Mouse (Mus musculus) megakaryocyte, embryonic 14.5 days (primary cell): ENCODE measurements at regions not wholly inside any gene's neighbourhood (a gene's known extent, or its start where the extent isn't known, plus 50 kb on each side); places are given as distances from the start of the nearest gene placed in this dataset.

Source experiments
- H3K27me3 ChIP-seq: replicated peaks from 2 replicates; pipeline ENCODE3; 2012; ENCODE audit warnings: inconsistent platforms
- H3K36me3 ChIP-seq: replicated peaks from 2 replicates; pipeline ENCODE3; 2012; ENCODE audit warnings: low read length, inconsistent platforms, mixed read lengths
- H3K4me1 ChIP-seq: 2 replicates; pipeline ENCODE4 v1.6.1; 2012; ENCODE audit warnings: inconsistent platforms
- H3K4me3 ChIP-seq: replicated peaks from 2 replicates; pipeline ENCODE3; 2012; ENCODE audit warnings: moderate library complexity, mild to moderate bottlenecking, inconsistent platforms
- H3K9me3 ChIP-seq: 2 replicates; pipeline ENCODE4 v1.6.1; 2012; ENCODE audit warnings: inconsistent platforms
- FLI1 ChIP-seq: IDR thresholded peaks from 2 replicates; pipeline ENCODE4 v1.6.1; 2012; ENCODE audit warnings: low read length, inconsistent platforms, mixed read lengths
- GATA1 ChIP-seq: IDR thresholded peaks from 3 replicates; pipeline ENCODE4 v1.6.1; 2012; ENCODE audit warnings: mixed read lengths, low read length, inconsistent platforms, borderline replicate concordance

- Histone ChIP-seq H3K4me3 (no peak overlapping the region), H3K4me1 (peaks cover 62% of the 10 kb centered on the region), H3K9me3 (peaks cover 4% of the 10 kb centered on the region), H3K27me3 (no peaks in the 10 kb centered on the region), H3K36me3 (no peaks in the 10 kb centered on the region)
- no peak for TF ChIP-seq FLI1
- TF ChIP-seq GATA1: no peak
Observed at GRCm38 (mm10) chr10:119061349-119061850, 178.5 kb downstream of the Cand1 start.

GRCm38 (mm10) chr10:119058493-119059020 lies 181.3 kb downstream of the Cand1 start:
- Histone ChIP-seq H3K4me3 (no peak overlapping the region), H3K9me3 (peaks cover 8% of the 10 kb centered on the region; the same call in 1 of the 2 replicates), H3K4me1 (peaks cover 42% of the 10 kb centered on the region), H3K36me3 (no peaks in the 10 kb centered on the region), H3K27me3 (no peaks in the 10 kb centered on the region)
- TF ChIP-seq GATA1 (no peak), FLI1 (no peak)

GRCm38 (mm10) chr10:119055199-119055785 lies 184.6 kb downstream of the Cand1 start:
- H3K9me3 ChIP-seq: peaks cover 8% of the 10 kb centered on the region; the same call in 1 of the 2 replicates
- H3K27me3 ChIP-seq: no peaks in the 10 kb centered on the region
- no peaks in the 10 kb centered on the region for H3K36me3 ChIP-seq
- peaks cover 40% of the 10 kb centered on the region for H3K4me1 ChIP-seq
- H3K4me3 ChIP-seq: no peak overlapping the region
- TF ChIP-seq FLI1 (no peak), GATA1 (no peak)

- TF ChIP-seq GATA1 (no peak), FLI1 (no peak)
- Histone ChIP-seq H3K27me3 (no peaks in the 10 kb centered on the region), H3K36me3 (no peaks in the 10 kb centered on the region), H3K4me1 (peaks cover 46% of the 10 kb centered on the region), H3K9me3 (peaks cover 8% of the 10 kb centered on the region; the same call in 1 of the 2 replicates), H3K4me3 (no peak overlapping the region)
Observed at GRCm38 (mm10) chr10:119054191-119055175, 184.5 kb upstream of the Dyrk2 start.

- Histone ChIP-seq H3K36me3 (no peaks in the 10 kb centered on the region), H3K9me3 (peaks cover 8% of the 10 kb centered on the region; the same call in 1 of the 2 replicates), H3K4me1 (peaks cover 40% of the 10 kb centered on the region), H3K27me3 (no peaks in the 10 kb centered on the region), H3K4me3 (peak overlapping the region; percentile 47)
- TF ChIP-seq FLI1: no peak
- TF ChIP-seq GATA1: no peak
Observed at GRCm38 (mm10) chr10:119052441-119053041, 182.5 kb upstream of the Dyrk2 start.

- Histone ChIP-seq H3K27me3 (no peaks in the 10 kb centered on the region), H3K36me3 (no peaks in the 10 kb centered on the region), H3K4me3 (no peak overlapping the region), H3K4me1 (peaks cover 36% of the 10 kb centered on the region), H3K9me3 (peaks cover 8% of the 10 kb centered on the region; the same call in 1 of the 2 replicates)
- TF ChIP-seq GATA1 (no peak), FLI1 (no peak)
Observed at GRCm38 (mm10) chr10:119051598-119051997, 181.6 kb upstream of the Dyrk2 start.

- H3K4me1 ChIP-seq: peaks cover 36% of the 10 kb centered on the region
- H3K36me3 ChIP-seq: no peaks in the 10 kb centered on the region
- peak overlapping the region; percentile 51 for H3K4me3 ChIP-seq
- H3K27me3 ChIP-seq: no peaks in the 10 kb centered on the region
- TF ChIP-seq GATA1 (no peak), FLI1 (no peak)
- peaks cover 8% of the 10 kb centered on the region; the same call in 1 of the 2 replicates for H3K9me3 ChIP-seq
Observed at GRCm38 (mm10) chr10:119050017-119050685, 180.1 kb upstream of the Dyrk2 start.

- H3K9me3 ChIP-seq: no peaks in the 10 kb centered on the region
- H3K4me1 ChIP-seq: peaks cover 36% of the 10 kb centered on the region
- H3K4me3 ChIP-seq: no peak overlapping the region
- TF ChIP-seq FLI1: no peak
- no peak for TF ChIP-seq GATA1
- H3K27me3 ChIP-seq: no peaks in the 10 kb centered on the region
- H3K36me3 ChIP-seq: no peaks in the 10 kb centered on the region
Observed at GRCm38 (mm10) chr10:119048643-119049420, 178.8 kb upstream of the Dyrk2 start.

GRCm38 (mm10) chr10:119045059-119045458 lies 175.1 kb upstream of the Dyrk2 start:
- H3K4me3 ChIP-seq: no peak overlapping the region
- peaks cover 40% of the 10 kb centered on the region for H3K4me1 ChIP-seq
- H3K27me3 ChIP-seq: no peaks in the 10 kb centered on the region
- no peak for TF ChIP-seq GATA1
- H3K9me3 ChIP-seq: no peaks in the 10 kb centered on the region
- H3K36me3 ChIP-seq: no peaks in the 10 kb centered on the region
